ENCODE assay signal across 10 mouse cellular contexts in the genomic region with DNA sequence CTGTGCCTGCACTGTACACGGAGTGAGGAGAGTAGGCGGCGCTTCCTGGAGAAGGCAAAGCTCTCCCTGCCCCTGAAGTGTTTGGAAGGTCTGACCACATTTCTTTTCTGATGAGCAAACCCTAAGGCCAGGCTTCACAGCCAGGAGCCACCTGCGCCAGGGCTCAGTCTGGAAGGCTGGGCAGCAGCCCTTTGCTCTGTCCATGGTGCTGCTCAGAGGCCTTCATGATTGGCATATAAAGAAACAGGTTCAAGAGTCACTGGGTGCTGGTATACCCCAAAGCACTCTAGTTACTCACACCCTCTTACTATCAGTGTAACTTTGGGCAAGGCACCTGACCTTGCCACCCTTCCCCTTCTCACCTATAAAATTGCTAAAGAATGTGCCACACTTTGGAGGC.
A peak's percentile ranks its signal among the peaks of the same experiment; 100 is the strongest.
DNase-seq lines count a peak whose midpoint lies in the region; ATAC-seq and TF ChIP-seq lines count a peak whose summit lies in the region.
"Had no signal": no experiment of that assay in that cellular context is flagged by ENCODE, and none has a peak within 500 bp of the region (broad histone marks: within the 10 kb centered on the region; RNA-seq: fewer than 3 reads in every experiment).

No protein-coding gene starts in this region.

- no peak for TF ChIP-seq POLR2A in MEL (IDR thresholded peaks at IDR 0.05; ENCODE audit: control insufficient read depth in 1 of 2, insufficient read depth in 1 of 2, low read depth in 1 of 2, low read length in 2 of 2, poor library complexity in 1 of 2)
- no peak for TF ChIP-seq POLR2A in cerebellum, adult 2 months (IDR thresholded peaks at IDR 0.05; ENCODE audit: borderline replicate concordance, insufficient read depth, low read length)

- H3K27me3 ChIP-seq in kidney, embryonic 14.5 days (ENCODE audit: control insufficient read depth, insufficient read depth, low read length) = no peaks in the 10 kb centered on the region
- no peaks in the 10 kb centered on the region for H3K27me3 ChIP-seq in MEL (ENCODE audit: control insufficient read depth in 1 of 2, insufficient read depth in 2 of 2, low read length in 2 of 2)
- H3K27me3 ChIP-seq in cerebellum, adult 2 months (ENCODE audit: control insufficient read depth, insufficient read depth, low read length) = no peaks in the 10 kb centered on the region
- H3K27me3 ChIP-seq: embryonic facial prominence, embryonic 15.5 days had no signal

- no peak overlapping the region for H3K27ac ChIP-seq in kidney, embryonic 14.5 days (ENCODE audit: low read depth, low read length)
- H3K27ac ChIP-seq in MEL (ENCODE audit: control insufficient read depth, low read depth, low read length) = no peak overlapping the region
- no peak overlapping the region for H3K27ac ChIP-seq in cerebellum, adult 2 months (ENCODE audit: insufficient read depth, low read length)
- H3K27ac ChIP-seq: embryonic facial prominence, embryonic 15.5 days; heart, adult 2 months; left cerebral cortex, adult 2 months had no signal

- H3K9ac ChIP-seq in kidney, embryonic 14.5 days (ENCODE audit: low read depth, low read length) = no peak overlapping the region
- no peak overlapping the region for H3K9ac ChIP-seq in MEL (ENCODE audit: control insufficient read depth, low read depth, low read length, poor library complexity, severe bottlenecking)
- H3K9ac ChIP-seq: embryonic facial prominence, embryonic 15.5 days had no signal

- TF ChIP-seq RAD21 in MEL (IDR thresholded peaks at IDR 0.05; ENCODE audit: low read depth, low read length) = no peak

- no peak for ATAC-seq in kidney, embryonic 14.5 days (ENCODE audit: low FRiP score, low TSS enrichment)

- H3K4me3 ChIP-seq in kidney, embryonic 14.5 days (ENCODE audit: low read length) = no peak overlapping the region
- H3K4me3 ChIP-seq in MEL (ENCODE audit: control insufficient read depth in 1 of 2, insufficient read depth in 1 of 2, low read depth in 2 of 2, low read length in 2 of 2) = no peak overlapping the region
- H3K4me3 ChIP-seq in cerebellum, adult 2 months (replicated peaks; ENCODE audit: insufficient read depth, low read depth, low read length) = no peak overlapping the region
- H3K4me3 ChIP-seq: embryonic facial prominence, embryonic 15.5 days; heart, adult 2 months; left cerebral cortex, adult 2 months had no signal

- peak; percentile 9 for DNase-seq in kidney, adult 9 months
- peak; percentile 4 for DNase-seq in A20 (ENCODE audit: low read depth, low spot score)
- peak; percentile 4 for DNase-seq in MEL (ENCODE audit: low read depth, low spot score)
- DNase-seq in forelimb bud, embryonic 11.5 days (ENCODE audit: low read depth, low spot score) = peak; percentile 76
- DNase-seq in T-cell, adult 2 months (ENCODE audit: low spot score) = no peak
- no peak for DNase-seq in cerebellum, adult 2 months

- no peaks in the 10 kb centered on the region for H3K4me1 ChIP-seq in kidney, embryonic 14.5 days (ENCODE audit: control insufficient read depth, insufficient read depth, low read length)
- no peaks in the 10 kb centered on the region for H3K4me1 ChIP-seq in MEL (ENCODE audit: control insufficient read depth in 1 of 2, insufficient read depth in 2 of 2, low read length in 2 of 2)
- no peaks in the 10 kb centered on the region for H3K4me1 ChIP-seq in cerebellum, adult 2 months (ENCODE audit: control insufficient read depth, insufficient read depth, low read length)
- H3K4me1 ChIP-seq: embryonic facial prominence, embryonic 15.5 days had no signal

- no peak overlapping the region for H3K4me2 ChIP-seq in kidney, embryonic 14.5 days (replicated peaks; ENCODE audit: low read depth, low read length)
- H3K4me2 ChIP-seq: embryonic facial prominence, embryonic 15.5 days had no signal

- no peak for TF ChIP-seq EP300 in MEL (IDR thresholded peaks at IDR 0.05; ENCODE audit: low read depth in 1 of 2, low read length in 2 of 2)

- no peaks in the 10 kb centered on the region for H3K9me3 ChIP-seq in kidney, embryonic 14.5 days (ENCODE audit: control insufficient read depth, low read length)
- no peaks in the 10 kb centered on the region for H3K9me3 ChIP-seq in MEL (replicated peaks; ENCODE audit: insufficient read depth, low read length)
- H3K9me3 ChIP-seq: embryonic facial prominence, embryonic 15.5 days had no signal

- 30% methylated on average over 4 of the region's 4 CpGs for WGBS in kidney, embryonic 14.5 days
- WGBS in cerebellum, adult 2 months = 72% methylated on average over 4 of the region's 4 CpGs

- H3K79me2 ChIP-seq in MEL (ENCODE audit: control insufficient read depth, insufficient read depth, low read length, poor library complexity) = no peaks in the 10 kb centered on the region

- TF ChIP-seq CTCF in MEL (IDR thresholded peaks at IDR 0.05 in 2 of 3, conservative IDR thresholded peaks at IDR 0.05 in 1 of 3; ENCODE audit: control insufficient read depth in 1 of 3, insufficient read depth in 1 of 3, low read depth in 2 of 3, low read length in 3 of 3, poor library complexity in 1 of 3, severe bottlenecking in 1 of 3) = no peak
- TF ChIP-seq CTCF in cerebellum, adult 2 months (IDR thresholded peaks at IDR 0.05; ENCODE audit: borderline replicate concordance, insufficient read depth, low read depth, low read length) = no peak

- H3K36me3 ChIP-seq in kidney, embryonic 14.5 days (ENCODE audit: control insufficient read depth, insufficient read depth, low read length) = no peaks in the 10 kb centered on the region
- no peaks in the 10 kb centered on the region for H3K36me3 ChIP-seq in MEL (ENCODE audit: control insufficient read depth in 1 of 2, insufficient read depth in 2 of 2, low read length in 2 of 2)
- H3K36me3 ChIP-seq: embryonic facial prominence, embryonic 15.5 days had no signal

TF ChIP-seq in MEL, 35 proteins besides CTCF, POLR2A, EP300 and RAD21:
- TF ChIP-seq MEF2A (IDR thresholded peaks at IDR 0.05; ENCODE audit: extremely low read depth, insufficient replicate concordance, low read depth, low read length, poor library complexity, severe bottlenecking) (no peak), NELFE (IDR thresholded peaks at IDR 0.05; ENCODE audit: low read depth, low read length) (no peak), MYB (IDR thresholded peaks at IDR 0.05; ENCODE audit: low read depth, low read length) (no peak), MAX (IDR thresholded peaks at IDR 0.05; ENCODE audit: low read length) (no peak), MYC (IDR thresholded peaks at IDR 0.05; ENCODE audit: low read depth, low read length) (no peak), JUND (IDR thresholded peaks at IDR 0.05; ENCODE audit: low read depth, low read length) (no peak), UBTF (IDR thresholded peaks at IDR 0.05; ENCODE audit: borderline replicate concordance, insufficient read depth, low read depth, low read length) (no peak), BHLHE40 (IDR thresholded peaks at IDR 0.05; ENCODE audit: borderline replicate concordance, low read depth, low read length) (no peak), USF1 (IDR thresholded peaks at IDR 0.05; ENCODE audit: low read depth, low read length) (no peak), SMC3 (IDR thresholded peaks at IDR 0.05; ENCODE audit: low read depth, low read length) (no peak), MXI1 (IDR thresholded peaks at IDR 0.05; ENCODE audit: low read depth, low read length) (no peak), ELF1 (IDR thresholded peaks at IDR 0.05; ENCODE audit: low read depth, low read length) (no peak), ETS1 (IDR thresholded peaks at IDR 0.05; ENCODE audit: low read depth, low read length) (no peak), GATA1 (IDR thresholded peaks at IDR 0.05; ENCODE audit: low read depth, low read length) (no peak), TBP (IDR thresholded peaks at IDR 0.05; ENCODE audit: low read depth, low read length) (no peak), RCOR1 (IDR thresholded peaks at IDR 0.05; ENCODE audit: low read depth, low read length) (no peak), TCF12 (IDR thresholded peaks at IDR 0.05; ENCODE audit: low read depth, low read length) (no peak), POLR2AphosphoS5 (IDR thresholded peaks at IDR 0.05; ENCODE audit: borderline replicate concordance, low read depth, low read length) (no peak)

Comparison
In these comparisons a context has a peak if more than half of its experiments do, and no peak if none do; other contexts are left out.
1. DNase-seq: peak in kidney, adult 9 months (single experiment), A20 (single experiment), MEL (single experiment) and forelimb bud, embryonic 11.5 days (single experiment); none in T-cell, adult 2 months (single experiment) and cerebellum, adult 2 months (0 of 2).